ENCODE assay signal across 8 mouse cellular contexts in genomic region chr6:136436151-136436550, GRCm38 (mm10). TPM values are rescaled to one million over a fixed set of nuclear protein-coding genes. Genes with fewer than 3 reads are reported as not detected.
A peak's percentile ranks its signal among the peaks of the same experiment; 100 is the strongest.
DNase-seq lines count a peak whose midpoint lies in the region; TF ChIP-seq lines count a peak whose summit lies in the region.
"Not testable (repeated sequence)": the region's sequence is repeated elsewhere in the genome, so short reads cannot be mapped to it uniquely, and the experiment has no call there.
"Had no signal": no experiment of that assay in that cellular context is flagged by ENCODE, and none has a peak within 500 bp of the region (broad histone marks: within the 10 kb centered on the region; RNA-seq: fewer than 3 reads in every experiment).

No protein-coding gene starts in this region.

- H3K36me3 ChIP-seq in testis, adult 2 months (ENCODE audit: control insufficient read depth, insufficient read depth, low read length): not testable (repeated sequence)

- H3K27ac ChIP-seq in testis, adult 2 months (ENCODE audit: control insufficient read depth, insufficient read depth, low read depth, low read length): peak overlapping the region; percentile 49; the same call in 1 of the 2 replicates

- DNase-seq in ovary, adult 18-20 months (ENCODE audit: low spot score): peak; percentile 61
- DNase-seq in testis, postnatal 14 days (ENCODE audit: low spot score): peak; percentile 66

- TF ChIP-seq CTCF in testis, adult 2 months (IDR thresholded peaks at IDR 0.05; ENCODE audit: control insufficient read depth, insufficient read depth, insufficient replicate concordance, low read depth, low read length): not testable (repeated sequence)

- not testable (repeated sequence) for H3K4me3 ChIP-seq in testis, adult 2 months (ENCODE audit: control insufficient read depth, low read depth, low read length)

- not testable (repeated sequence) for TF ChIP-seq POLR2A in testis, adult 2 months (IDR thresholded peaks at IDR 0.05; ENCODE audit: control insufficient read depth, low read depth, low read length)

- not testable (repeated sequence) for H3K27me3 ChIP-seq in testis, adult 2 months (ENCODE audit: control insufficient read depth, insufficient read depth, low read length)

- H3K4me1 ChIP-seq in testis, adult 2 months (ENCODE audit: control insufficient read depth, insufficient read depth, low read length): not testable (repeated sequence)

RNA-seq across cellular contexts. Expression of gene E330021D16Rik, which starts 20.8 kb away (rescaled TPM):
- 0.12 and 0.28 TPM in 2 replicates for polyA plus RNA-seq in testis, adult 2 months (2012; rRNA removed)
- polyA plus RNA-seq: adrenal gland, adult 2 months; brain, embryonic 14.5 days; C2C12; G1E; Patski had no signal
